18 mouse cellular contexts compared by ENCODE assay signal in the genomic region with DNA sequence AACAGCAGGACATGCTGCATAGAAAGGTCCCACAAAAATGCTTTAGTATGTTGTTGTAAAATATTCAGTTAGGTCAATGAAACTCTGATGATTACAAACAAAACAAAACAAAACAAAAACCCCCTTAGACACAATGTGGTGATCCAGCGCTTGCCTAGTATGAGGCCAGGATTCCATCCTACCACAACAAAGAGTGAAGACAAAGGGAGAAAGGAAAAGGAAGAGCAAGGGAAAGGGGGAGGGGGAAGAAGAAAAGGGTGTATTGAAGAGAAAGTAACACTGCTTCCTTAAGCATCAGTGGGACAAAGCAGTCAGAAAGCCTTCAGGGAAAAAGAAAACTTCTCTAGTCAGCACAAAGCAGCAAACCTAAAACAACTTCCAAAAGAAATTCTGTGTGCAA.
A peak's percentile ranks its signal among the peaks of the same experiment; 100 is the strongest.
DNase-seq lines count a peak whose midpoint lies in the region; ATAC-seq lines count a peak whose summit lies in the region.
"Had no signal": no experiment of that assay in that cellular context is flagged by ENCODE, and none has a peak within 500 bp of the region (broad histone marks: within the 10 kb centered on the region; RNA-seq: fewer than 3 reads in every experiment).

No protein-coding gene starts in this region.

- peak overlapping the region; percentile 2; the same call in 1 of the 2 replicates for H3K27ac ChIP-seq in heart, embryonic 12.5 days (ENCODE audit: poor library complexity, severe bottlenecking)
- H3K27ac ChIP-seq in heart, embryonic 10.5 days = no peak overlapping the region
- no peak overlapping the region for H3K27ac ChIP-seq in midbrain, embryonic 11.5 days (ENCODE audit: low read depth, low read length)
- no peak overlapping the region for H3K27ac ChIP-seq in midbrain, embryonic 15.5 days
- no peak overlapping the region for H3K27ac ChIP-seq in embryonic facial prominence, embryonic 11.5 days (replicated peaks; ENCODE audit: low read depth, low read length)
- H3K27ac ChIP-seq: kidney, embryonic 15.5 days had no signal

- no peak overlapping the region for H3K4me3 ChIP-seq in heart, embryonic 12.5 days
- no peak overlapping the region for H3K4me3 ChIP-seq in heart, embryonic 10.5 days
- H3K4me3 ChIP-seq in midbrain, embryonic 11.5 days (ENCODE audit: low read depth, low read length) = no peak overlapping the region
- H3K4me3 ChIP-seq in midbrain, embryonic 15.5 days = no peak overlapping the region
- H3K4me3 ChIP-seq in embryonic facial prominence, embryonic 11.5 days (ENCODE audit: low read depth, low read length) = no peak overlapping the region
- H3K4me3 ChIP-seq: heart, embryonic 13.5 days; kidney, embryonic 15.5 days had no signal

- peaks cover 18% of the 10 kb centered on the region for H3K4me1 ChIP-seq in heart, embryonic 12.5 days (replicated peaks)
- H3K4me1 ChIP-seq in heart, embryonic 10.5 days = peaks cover 18% of the 10 kb centered on the region
- peaks cover 15% of the 10 kb centered on the region; the same call in 1 of the 2 replicates for H3K4me1 ChIP-seq in midbrain, embryonic 11.5 days (ENCODE audit: control insufficient read depth, insufficient read depth, low read length)
- peaks cover 16% of the 10 kb centered on the region for H3K4me1 ChIP-seq in midbrain, embryonic 15.5 days
- H3K4me1 ChIP-seq in embryonic facial prominence, embryonic 11.5 days (ENCODE audit: control insufficient read depth, insufficient read depth, low read length) = no peaks in the 10 kb centered on the region; the same call in 1 of the 2 replicates

- H3K9ac ChIP-seq in heart, embryonic 12.5 days = no peak overlapping the region
- no peak overlapping the region for H3K9ac ChIP-seq in midbrain, embryonic 11.5 days (ENCODE audit: low read length)
- H3K9ac ChIP-seq in midbrain, embryonic 15.5 days = no peak overlapping the region
- no peak overlapping the region for H3K9ac ChIP-seq in embryonic facial prominence, embryonic 11.5 days (replicated peaks; ENCODE audit: low read length)
- H3K9ac ChIP-seq: heart, embryonic 13.5 days; kidney, embryonic 15.5 days had no signal

- no peak for DNase-seq in heart, embryonic 10.5 days (ENCODE audit: low spot score)
- peak; percentile 89 for DNase-seq in midbrain, embryonic 11.5 days (ENCODE audit: low spot score, missing footprints)
- peak; percentile 4 for DNase-seq in embryonic facial prominence, embryonic 11.5 days (ENCODE audit: low spot score)
- DNase-seq in retina, postnatal 1 day = peak; percentile 58
- DNase-seq in urinary bladder, postnatal 10 days (ENCODE audit: low spot score) = no peak
- no peak for DNase-seq in frontal cortex, postnatal 10 days (ENCODE audit: low spot score in 2 of 2)
- DNase-seq: cerebellum, postnatal 25 days; heart, postnatal 36 days; spleen, adult 18-20 months; thymus, adult 18-20 months had no signal

- H3K36me3 ChIP-seq in heart, embryonic 12.5 days = peaks cover 7% of the 10 kb centered on the region
- H3K36me3 ChIP-seq in heart, embryonic 10.5 days = peaks cover 11% of the 10 kb centered on the region; the same call in 1 of the 2 replicates
- no peaks in the 10 kb centered on the region for H3K36me3 ChIP-seq in midbrain, embryonic 11.5 days (ENCODE audit: control insufficient read depth, insufficient read depth, low read length)
- 0 out of 2 replicates have a peak, but pooled peaks cover 3% of the 10 kb centered on the region for H3K36me3 ChIP-seq in midbrain, embryonic 15.5 days (replicated peaks)
- no peaks in the 10 kb centered on the region for H3K36me3 ChIP-seq in embryonic facial prominence, embryonic 11.5 days (replicated peaks; ENCODE audit: control insufficient read depth, insufficient read depth, low read depth, low read length)

- H3K27me3 ChIP-seq in heart, embryonic 12.5 days (replicated peaks) = no peaks in the 10 kb centered on the region
- H3K27me3 ChIP-seq in heart, embryonic 10.5 days (ENCODE audit: insufficient read depth, poor library complexity, severe bottlenecking) = no peaks in the 10 kb centered on the region
- no peaks in the 10 kb centered on the region for H3K27me3 ChIP-seq in midbrain, embryonic 11.5 days (ENCODE audit: control insufficient read depth, insufficient read depth, low read length)
- no peaks in the 10 kb centered on the region for H3K27me3 ChIP-seq in midbrain, embryonic 15.5 days (replicated peaks)
- no peaks in the 10 kb centered on the region for H3K27me3 ChIP-seq in embryonic facial prominence, embryonic 11.5 days (ENCODE audit: control insufficient read depth, insufficient read depth, low read length)
- H3K27me3 ChIP-seq: CH12.LX; heart, embryonic 13.5 days; kidney, embryonic 15.5 days; Patski had no signal

- no peak for ATAC-seq in heart, embryonic 12.5 days (ENCODE audit: insufficient number of reproducible peaks, low FRiP score)
- ATAC-seq in midbrain, embryonic 11.5 days (ENCODE audit: low FRiP score) = peak; percentile 50; the same call in 1 of the 2 replicates
- no peak for ATAC-seq in midbrain, embryonic 15.5 days (replicated peaks)
- ATAC-seq in embryonic facial prominence, embryonic 11.5 days (replicated peaks; ENCODE audit: insufficient number of reproducible peaks, low FRiP score, low TSS enrichment, low read depth) = no peak
- ATAC-seq: forebrain, embryonic 14.5 days; midbrain, embryonic 16.5 days; Patski had no signal

- H3K4me2 ChIP-seq in heart, embryonic 12.5 days = no peak overlapping the region
- no peak overlapping the region for H3K4me2 ChIP-seq in midbrain, embryonic 11.5 days
- no peak overlapping the region for H3K4me2 ChIP-seq in midbrain, embryonic 15.5 days
- H3K4me2 ChIP-seq in embryonic facial prominence, embryonic 11.5 days (ENCODE audit: low read depth, low read length) = no peak overlapping the region
- H3K4me2 ChIP-seq: heart, embryonic 13.5 days; kidney, embryonic 15.5 days had no signal

- WGBS in heart, embryonic 12.5 days = 34% methylated on average over 1 of the region's 1 CpGs
- 34% methylated on average over 1 of the region's 1 CpGs for WGBS in heart, embryonic 10.5 days
- 3% methylated on average over 1 of the region's 1 CpGs for WGBS in midbrain, embryonic 11.5 days
- 16% methylated on average over 1 of the region's 1 CpGs for WGBS in midbrain, embryonic 15.5 days
- 44% methylated on average over 1 of the region's 1 CpGs for WGBS in embryonic facial prominence, embryonic 11.5 days

- H3K9me3 ChIP-seq in heart, embryonic 12.5 days (replicated peaks) = no peaks in the 10 kb centered on the region
- H3K9me3 ChIP-seq in heart, embryonic 10.5 days = no peaks in the 10 kb centered on the region
- H3K9me3 ChIP-seq in midbrain, embryonic 11.5 days (ENCODE audit: control insufficient read depth, low read length) = no peaks in the 10 kb centered on the region
- no peaks in the 10 kb centered on the region for H3K9me3 ChIP-seq in midbrain, embryonic 15.5 days
- no peaks in the 10 kb centered on the region for H3K9me3 ChIP-seq in embryonic facial prominence, embryonic 11.5 days (replicated peaks; ENCODE audit: control insufficient read depth, low read length)
- H3K9me3 ChIP-seq: heart, embryonic 13.5 days; kidney, embryonic 15.5 days had no signal

Comparison
In these comparisons a context has a peak if more than half of its experiments do, and no peak if none do; other contexts are left out.
1. DNase-seq: peak in midbrain, embryonic 11.5 days (single experiment), embryonic facial prominence, embryonic 11.5 days (single experiment) and retina, postnatal 1 day (single experiment); none in heart, embryonic 10.5 days (single experiment), urinary bladder, postnatal 10 days (single experiment) and frontal cortex, postnatal 10 days (0 of 2).